Mouse (Mus musculus) retina, postnatal 1 day (tissue): ENCODE measurements around the gene Aldh8a1.
A peak's percentile ranks its signal among the peaks of the same experiment; 100 is the strongest.
"Not testable (repeated sequence)": the region's sequence is repeated elsewhere in the genome, so short reads cannot be mapped to it uniquely, and the experiment has no call there.

Experiments
- DNase-seq: peaks from one replicate; pipeline ENCODE4 v3.0.0-alpha.2; 2012

The Aldh8a1 gene

DNA sequence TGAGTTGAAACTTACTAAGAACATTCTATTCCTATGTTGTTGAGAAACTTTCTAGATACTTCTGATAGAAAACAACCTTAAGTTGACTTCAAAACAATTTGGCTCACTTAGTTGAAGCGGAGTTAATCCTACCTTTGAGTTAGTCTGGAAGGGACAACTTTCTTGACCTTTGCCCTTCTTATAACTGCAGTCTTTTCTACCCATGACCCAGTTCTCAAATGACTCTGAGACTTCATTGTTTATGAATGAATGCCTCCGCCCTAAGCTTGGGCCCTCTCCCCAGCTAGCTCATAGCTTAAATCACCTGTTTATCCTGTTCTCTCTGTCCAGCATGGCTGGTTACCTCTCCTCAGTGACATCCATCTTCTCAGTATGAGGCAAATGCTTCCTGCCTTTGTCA lies 7.5 kb upstream of the Aldh8a1 start:
- no peak for DNase-seq

DNA sequence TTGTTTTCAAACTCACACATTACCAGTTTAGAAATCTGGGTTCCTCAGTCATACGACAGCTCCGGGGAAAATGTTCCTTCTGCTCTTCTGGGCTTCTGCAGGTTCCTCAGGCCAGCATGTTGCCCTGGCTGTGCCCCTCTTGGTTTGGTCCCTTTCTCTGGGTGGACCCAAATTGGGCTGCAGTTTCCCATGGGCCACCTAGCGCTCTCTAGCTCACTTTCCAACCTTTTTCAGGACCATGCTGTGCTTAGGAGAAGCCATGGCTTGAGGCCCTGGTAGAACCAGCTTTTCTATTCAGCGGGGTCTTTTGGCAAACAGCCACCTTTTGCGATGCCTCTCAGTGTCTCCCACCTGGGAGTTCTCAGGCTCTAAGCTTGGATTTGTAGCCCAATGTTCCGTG lies 4.8 kb upstream of the Aldh8a1 start:
- no peak for DNase-seq

DNA sequence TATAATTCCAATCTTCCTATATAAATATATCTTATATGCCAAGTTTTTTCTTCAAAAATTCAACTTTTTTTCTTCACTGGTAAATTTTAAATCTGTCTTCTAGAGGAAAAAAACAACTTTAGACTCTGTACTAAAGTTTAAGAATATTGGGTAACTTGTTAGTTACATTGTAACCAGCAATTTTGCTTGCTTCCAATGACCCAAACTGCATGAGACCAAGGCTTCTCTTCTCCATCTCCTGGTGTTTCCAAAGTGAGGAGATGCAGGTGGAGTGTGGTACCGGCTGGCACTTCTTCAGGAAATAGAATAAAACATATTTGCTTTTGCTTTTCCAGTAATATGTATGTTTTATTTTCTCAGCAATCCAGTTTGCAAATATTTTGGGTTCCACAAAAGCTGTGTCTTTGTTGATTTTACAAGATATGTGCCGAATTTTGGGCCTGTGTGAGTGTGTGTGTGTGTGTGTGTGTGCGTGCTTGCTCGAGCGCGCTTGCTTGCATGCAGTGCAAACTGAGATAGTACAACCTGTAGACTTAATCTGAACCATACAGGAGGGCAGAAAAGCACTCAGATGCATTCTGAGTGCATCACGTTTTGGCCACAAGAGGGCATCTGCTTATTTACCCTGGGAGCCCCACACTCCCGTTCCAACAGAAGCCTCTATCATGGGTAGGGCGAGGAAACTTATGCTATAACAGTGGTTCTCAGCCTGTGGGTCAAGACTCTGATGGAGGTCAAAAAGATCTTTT lies 1.3 kb downstream of the Aldh8a1 start:
- no peak for DNase-seq

DNA sequence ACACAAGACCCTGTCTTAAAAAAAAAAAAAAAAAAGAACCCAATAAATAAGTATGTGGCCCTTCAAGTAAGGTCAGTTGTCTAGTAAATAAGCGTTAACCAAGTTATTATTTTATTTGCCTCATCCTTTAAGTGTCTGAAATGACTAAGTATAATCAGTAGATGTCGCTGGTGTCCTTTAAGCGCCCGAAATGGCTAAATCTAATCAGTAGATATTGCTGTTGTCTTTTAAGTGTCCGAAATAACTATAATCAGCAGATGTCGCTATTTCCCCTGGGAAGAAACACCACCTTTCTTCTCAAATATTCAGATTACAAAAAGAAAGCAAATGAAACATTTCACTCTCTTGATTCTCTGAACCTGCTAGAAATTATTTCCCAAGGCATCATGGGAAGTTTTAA lies 5.8 kb downstream of the Aldh8a1 start:
- peak; percentile 81 for DNase-seq

DNA sequence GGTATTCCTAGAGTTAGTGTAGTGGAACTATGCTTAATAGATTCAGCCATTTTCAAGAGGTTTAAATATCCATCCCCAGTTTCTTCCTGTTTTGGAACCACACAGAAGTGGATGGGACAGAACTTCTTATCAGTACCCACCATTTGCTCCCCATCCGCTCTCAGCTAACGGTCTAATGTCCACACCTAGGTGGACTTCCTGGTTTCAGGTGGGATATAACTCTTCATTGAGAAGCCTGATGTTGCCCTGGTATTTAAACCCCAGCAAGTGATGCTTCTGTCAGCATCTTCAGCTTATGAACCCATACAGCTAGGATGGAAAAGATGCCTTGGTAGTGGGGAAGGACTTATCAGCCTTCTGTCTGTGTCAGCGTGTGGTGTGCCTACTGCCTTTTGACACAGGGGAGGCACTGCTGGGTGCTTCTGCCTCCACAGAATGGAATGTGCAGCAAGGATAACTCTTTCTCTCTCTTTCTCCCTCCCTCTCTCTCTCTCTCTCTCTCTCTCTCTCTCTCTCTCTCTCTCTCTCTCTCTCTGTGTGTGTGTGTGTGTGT lies 8.1 kb downstream of the Aldh8a1 start:
- no peak for DNase-seq

DNA sequence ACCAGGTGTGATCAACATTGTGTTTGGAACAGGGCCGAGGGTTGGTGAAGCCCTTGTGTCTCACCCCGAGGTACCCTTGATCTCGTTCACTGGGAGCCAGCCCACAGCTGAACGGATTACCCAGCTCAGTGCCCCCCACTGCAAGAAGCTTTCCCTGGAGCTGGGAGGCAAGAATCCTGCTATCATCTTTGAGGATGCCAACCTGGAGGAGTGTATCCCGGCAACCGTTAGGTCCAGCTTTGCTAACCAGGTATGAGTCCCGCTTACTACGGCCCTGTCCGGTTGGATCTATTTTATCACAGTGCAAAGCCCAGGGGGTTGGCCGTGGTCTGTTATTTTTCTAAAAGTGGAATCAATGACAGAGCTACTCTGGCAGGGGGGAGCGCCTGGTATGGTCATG lies 12.0 kb downstream of the Aldh8a1 start:
- DNase-seq, result no peak

DNA sequence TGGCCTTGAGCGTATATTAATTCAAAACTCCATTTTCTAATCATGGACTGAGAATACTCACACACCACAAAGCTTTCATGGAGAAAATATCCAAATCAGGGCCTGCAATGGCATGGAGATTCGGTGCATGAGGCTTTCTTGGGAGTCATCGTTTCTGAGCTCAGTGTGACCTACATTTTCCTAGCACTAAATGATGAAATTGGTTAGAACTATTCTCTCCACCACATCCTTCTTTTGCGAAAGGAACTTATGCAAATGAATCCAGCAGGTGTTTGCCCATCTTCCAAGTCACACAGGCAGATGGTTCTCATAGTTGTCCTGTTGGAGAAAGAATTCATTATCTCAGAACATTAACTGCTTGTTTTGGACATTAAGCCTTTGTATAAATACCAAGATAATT lies 13.3 kb downstream of the Aldh8a1 start:
- peak; percentile 43 for DNase-seq

DNA sequence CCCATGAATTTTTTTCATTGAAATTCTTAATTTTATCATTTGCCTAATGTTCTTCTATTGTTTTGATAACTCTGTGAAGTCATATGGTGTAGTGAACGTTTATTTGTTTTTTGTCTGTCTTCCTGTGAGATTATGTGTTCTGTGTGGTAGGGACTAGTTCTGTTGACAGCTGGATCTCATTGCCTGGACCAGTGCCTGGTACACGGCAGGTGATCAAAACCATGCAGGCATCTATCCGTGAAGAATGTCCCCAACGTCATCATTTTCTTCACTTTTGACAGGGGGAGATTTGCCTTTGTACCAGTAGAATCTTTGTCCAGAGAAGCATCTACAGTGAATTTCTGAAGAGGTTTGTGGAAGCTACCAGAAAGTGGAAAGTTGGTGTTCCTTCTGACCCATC lies 14.2 kb downstream of the Aldh8a1 start:
- DNase-seq, result no peak

DNA sequence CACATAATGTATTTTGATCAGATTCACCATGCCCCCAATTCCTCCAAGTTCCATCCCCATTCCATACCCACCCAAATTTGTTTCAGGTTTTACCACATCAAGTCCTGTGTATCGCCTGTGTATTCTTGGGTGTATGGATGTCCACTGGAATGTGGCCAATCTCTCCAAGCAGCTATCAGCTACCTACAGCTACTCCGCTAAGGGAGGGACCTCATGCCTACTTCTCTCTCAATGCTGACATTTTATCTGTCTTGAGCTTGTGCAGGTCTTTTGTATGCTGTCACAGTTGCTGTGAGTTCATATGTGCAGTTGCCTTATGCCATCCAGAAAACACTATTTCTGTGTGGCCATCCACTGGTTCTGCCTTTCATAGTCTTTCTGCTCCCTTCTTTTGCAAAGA lies 16.3 kb downstream of the Aldh8a1 start:
- DNase-seq, result no peak

DNA sequence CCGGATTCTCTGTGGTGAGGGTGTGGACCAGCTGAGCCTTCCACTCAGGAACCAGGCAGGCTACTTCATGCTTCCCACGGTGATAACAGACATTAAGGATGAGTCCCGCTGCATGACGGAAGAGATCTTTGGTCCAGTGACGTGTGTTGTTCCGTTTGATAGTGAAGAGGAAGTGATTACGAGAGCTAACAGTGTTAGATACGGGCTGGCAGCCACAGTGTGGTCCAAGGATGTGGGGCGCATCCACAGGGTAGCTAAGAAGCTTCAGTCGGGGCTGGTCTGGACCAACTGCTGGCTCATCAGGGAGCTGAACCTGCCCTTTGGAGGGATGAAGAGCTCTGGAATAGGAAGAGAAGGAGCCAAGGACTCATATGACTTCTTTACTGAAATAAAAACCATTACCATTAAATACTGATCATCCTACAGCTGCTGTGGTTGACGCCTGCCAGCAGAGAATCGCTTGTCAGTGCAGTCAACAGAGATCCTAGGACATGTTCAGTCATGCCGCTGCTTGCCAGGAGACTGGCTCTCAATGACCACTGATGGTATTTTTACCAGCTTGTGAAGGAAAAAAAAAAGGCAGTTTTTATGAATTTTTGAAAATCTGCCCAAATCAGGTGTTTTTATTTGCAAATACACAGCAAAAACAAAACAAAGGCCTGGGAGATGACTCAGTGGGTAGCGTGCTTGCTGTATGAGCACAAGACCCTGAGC lies 18.5 kb downstream of the Aldh8a1 start:
- DNase-seq, result no peak

DNA sequence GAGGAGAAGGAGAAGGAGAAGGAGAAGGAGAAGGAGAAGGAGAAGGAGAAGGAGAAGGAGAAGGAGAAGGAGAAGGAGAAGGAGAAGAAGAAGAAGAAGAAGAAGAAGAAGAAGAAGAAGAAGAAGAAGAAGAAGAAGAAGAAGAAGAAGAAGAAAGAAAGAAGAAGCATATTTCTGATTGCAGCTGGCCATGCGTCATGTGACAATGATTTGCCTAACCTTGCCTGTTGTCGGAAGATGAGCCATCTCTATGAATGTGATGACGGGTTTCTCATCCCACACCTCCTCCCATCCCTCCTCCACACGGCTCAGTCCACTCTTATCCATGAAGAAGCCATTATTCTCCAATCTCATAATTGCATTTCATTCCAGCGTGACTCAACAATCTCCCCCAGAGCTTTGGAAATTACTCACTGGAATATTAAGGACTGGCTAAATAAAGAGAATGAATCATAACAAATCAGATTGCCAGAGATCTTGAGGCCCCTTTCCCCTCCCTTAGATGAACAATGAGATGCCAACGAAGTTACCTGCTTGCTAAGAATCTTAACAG lies 21.9 kb downstream of the Aldh8a1 start:
- not testable (repeated sequence) for DNase-seq

DNA sequence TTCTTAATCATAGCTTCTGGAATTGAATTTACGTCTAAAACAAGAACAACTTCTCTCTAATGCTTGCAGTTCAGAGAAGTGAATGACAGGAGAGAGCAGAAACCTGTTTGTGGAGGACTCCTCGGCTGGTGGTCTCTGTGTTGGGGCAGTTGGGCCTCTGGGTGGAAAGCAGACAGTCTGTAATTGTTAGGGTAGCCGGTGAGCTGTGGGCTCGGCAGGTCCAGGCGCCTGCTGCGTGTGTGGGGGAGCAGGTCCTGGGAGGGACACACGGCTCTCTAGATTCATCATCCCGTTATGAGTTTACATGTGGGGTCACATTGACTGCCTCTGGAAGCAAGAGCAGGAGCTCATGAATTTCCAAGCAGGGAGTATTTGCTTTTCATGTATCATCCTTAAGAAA lies 22.5 kb downstream of the Aldh8a1 start:
- no peak for DNase-seq

DNA sequence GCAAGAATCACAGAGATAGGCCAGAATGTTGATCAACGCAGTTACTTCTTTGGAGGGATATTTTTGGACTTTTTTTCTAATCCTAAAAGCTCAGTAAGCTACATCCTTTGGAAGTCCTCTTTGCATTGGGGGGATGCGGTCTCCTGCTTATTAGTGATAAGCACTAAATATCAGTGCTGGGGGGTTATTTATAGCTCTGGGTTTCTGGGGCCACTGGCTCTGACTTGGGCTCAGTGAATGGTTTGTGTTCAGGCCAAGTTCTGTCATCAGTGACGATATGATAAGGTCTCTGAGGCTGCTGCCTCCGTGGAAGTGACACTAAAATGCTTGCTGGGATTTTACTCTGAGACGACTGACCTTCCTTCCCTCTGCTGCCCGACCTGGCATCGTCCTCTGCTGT lies 22.9 kb downstream of the Aldh8a1 start:
- DNase-seq, result no peak

DNA sequence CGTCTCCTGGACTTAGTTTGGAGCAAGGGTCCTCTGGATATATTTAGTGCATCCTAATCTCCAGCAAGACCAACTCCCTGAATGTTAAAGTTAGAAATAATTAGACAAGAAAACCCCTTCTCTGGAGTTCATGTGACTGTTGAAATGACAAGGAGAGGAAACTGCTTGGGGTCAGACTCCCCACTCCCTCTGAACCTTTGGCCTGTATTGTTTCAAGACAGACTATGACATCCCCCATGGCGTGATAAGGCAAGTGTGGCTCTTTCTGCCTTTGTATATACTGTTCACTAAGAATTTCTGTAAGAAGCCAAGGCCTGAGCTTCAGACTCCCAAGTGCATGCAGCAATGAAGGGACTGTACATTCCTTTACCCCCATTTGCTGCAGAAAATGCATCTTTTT lies 23.4 kb downstream of the Aldh8a1 start:
- DNase-seq, result no peak

DNA sequence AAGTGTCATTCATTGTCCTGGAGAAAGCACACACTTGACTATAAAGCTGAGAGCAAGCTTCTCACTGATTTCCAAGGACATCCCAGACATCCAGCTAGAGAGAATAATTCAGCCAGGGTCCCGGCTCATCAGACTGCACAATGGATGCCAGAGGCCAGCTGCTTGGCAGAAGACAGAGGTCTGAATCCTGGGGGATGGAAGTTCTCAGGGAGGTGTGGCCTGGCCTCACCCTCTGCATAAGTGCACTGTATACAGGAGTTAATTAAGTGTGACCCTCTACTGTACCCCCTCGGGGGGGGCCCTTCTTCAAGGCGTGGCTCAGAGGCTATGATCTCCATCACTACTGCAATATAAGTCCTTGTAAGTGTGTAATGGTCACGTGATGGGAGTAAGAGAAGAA lies 24.2 kb downstream of the Aldh8a1 start:
- DNase-seq, result no peak

DNA sequence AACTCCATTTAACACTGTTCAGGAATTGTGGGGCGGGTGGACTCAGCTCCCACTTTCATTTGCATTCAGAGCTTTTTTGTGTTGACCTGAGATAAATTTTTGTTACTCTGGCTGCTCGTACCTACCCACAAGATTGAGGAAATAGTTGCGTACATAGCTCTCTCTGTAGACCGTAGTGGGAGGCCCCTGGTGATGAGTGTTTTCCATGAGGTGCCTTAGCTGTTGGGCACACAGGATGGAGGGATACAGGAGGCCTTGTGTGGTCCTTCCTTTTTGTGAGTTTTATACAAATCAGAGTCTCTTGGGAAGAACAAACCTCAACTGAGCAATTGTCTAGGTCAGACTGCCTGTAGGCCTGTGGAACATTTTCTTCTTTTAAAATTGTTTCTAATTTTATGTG lies 27.7 kb downstream of the Aldh8a1 start:
- no peak for DNase-seq

DNA sequence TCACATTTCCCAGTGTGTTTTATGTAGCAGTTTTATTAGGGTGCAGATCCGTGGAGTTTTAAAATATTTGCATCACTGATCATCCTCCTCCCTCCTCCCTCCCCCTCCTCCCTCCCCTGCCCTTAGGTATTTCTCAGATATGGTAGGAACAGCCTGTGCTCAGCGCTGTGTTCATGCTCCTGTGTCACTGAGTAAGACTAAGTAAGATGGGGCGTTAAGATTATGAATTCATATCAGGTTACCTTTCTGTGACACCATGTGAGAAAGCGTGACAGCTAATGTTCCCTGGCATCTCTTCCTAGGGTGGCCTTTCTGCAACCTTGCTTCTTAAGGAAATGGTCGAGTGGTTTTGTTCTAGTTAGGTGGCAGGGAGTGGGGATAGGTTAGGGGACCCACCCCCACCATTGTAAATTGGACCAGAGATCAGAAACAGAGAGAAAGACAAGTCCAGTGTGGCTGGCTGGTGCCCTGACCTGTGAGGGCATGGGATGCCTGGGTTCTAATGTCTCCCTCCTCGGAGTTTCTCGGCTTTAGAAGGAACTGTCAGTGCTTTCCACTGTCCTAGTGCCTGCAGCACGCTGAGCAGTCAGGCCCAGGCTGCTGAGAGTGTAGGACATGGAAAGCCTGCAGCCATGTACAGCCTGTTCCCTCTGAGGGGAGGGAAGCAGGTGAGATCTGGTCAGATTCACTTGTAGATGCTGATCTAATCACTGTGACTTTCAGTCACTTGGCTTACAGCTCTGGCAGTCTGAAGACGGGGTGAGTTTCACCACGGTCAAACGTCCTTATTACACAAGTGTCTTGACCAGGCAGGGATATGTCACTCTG lies 28.8 kb downstream of the Aldh8a1 start:
- no peak for DNase-seq

DNA sequence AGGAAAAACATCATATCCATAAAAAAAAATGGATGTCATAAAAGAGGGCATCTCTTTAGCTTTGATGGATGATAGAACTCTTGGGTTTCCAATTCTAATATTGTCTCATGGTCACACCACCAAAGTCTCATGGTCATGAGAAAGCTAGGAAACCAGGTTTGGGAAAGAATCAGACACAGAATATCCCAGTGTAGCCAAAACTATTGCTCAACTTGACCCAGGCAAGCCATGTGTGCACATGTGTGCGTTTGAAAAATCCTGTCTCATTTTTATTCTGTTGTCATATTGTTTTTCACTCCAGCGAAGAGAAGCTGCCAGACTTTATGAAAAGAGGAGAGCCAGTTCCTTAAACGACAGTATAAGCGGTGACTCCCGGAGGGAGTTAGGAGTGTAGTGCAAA lies 33.6 kb downstream of the Aldh8a1 start:
- no peak for DNase-seq

DNA sequence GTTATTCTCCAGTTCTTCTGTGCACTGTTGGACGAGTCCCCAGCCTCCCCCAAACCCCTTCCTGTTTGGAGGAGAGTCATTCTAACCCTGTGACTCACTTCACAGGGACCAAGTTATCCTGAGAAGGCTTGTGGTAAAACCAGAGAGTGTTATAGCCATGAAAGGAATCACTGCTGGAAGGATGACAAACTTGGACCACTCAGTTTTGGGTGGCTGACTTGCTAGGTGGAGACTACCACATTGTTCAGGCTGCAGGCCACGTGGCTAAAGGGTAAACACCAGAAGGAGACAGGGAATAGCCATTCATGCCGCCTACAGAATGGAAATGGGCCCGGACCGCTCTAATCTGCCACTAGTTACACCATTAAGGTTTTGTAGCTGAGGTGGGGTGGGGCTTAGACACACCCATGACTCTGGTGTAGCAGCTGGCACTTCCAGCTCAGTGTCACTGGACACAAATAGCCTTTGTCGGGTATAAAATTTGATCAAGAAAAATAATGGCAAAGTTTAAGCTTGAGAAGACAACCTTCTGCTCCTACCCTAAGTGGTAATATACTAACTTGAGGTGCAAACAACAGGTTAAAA lies 34.6 kb downstream of the Aldh8a1 start:
- no peak for DNase-seq

DNA sequence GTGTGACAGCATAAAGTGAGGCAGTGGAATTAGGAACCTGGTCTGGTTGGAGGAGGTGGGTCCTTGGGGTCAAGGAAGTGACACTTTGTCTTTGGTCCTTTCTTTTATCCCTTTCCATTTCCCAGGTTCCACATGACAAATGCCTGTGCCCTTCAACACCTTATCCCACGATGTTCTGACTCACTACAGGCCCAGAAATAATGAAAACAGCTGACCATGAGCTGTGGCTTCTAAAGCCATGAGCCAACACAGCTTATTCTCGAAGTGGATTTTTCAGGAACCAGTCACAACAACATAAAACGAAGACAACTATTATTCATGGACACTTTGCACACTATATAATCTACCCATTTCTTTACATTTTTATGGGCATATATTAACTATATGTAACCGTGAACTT lies 37.9 kb downstream of the Aldh8a1 start:
- no peak for DNase-seq

DNA sequence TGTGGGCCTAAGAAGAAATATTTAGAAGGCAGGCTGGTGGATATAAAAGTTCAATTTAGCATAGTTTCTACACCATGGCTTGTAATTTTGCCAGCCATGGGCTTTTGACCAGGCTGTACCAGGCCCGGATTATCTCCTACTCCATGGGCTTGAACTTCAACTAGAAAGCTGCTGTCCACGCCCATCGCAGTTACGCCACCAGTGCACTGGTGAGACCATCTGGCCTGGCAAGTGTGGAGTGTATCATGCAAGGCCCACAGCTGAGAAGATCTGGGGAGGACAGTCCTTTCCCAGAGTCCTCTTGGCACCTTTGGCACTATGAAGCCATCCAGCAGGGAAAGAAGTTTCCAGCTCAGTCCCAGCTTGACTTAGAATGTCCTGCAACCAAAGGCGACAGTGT lies 39.1 kb downstream of the Aldh8a1 start:
- no peak for DNase-seq

DNA sequence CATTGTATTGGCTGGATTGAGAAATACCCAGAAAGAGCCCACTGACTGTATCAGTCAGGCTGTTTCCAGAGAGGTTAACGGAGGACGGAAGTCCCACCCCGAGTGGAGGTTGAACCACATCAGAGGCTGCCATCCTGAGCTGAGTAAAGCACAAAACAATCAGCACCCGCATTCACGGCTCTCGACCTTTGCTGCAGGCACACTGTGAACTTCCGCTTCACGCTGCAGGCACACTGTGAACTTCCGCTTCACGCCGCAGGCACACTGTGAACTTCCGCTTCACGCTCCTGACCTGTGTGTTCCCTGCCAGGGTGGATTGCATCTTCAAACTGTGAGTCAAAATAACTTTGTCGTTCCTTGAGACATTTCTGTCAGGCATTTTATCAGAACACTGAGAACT lies 42.1 kb downstream of the Aldh8a1 start:
- no peak for DNase-seq
